Mouse (Mus musculus): Measurements from ENCODE around the gene Dido1. TPM values are rescaled to one million over a fixed set of nuclear protein-coding genes. Genes with fewer than 3 reads are reported as not detected.

Gene Dido1
- polyA plus RNA-seq, 1 experiment from 2014 or later: 37.2 TPM

DNA sequence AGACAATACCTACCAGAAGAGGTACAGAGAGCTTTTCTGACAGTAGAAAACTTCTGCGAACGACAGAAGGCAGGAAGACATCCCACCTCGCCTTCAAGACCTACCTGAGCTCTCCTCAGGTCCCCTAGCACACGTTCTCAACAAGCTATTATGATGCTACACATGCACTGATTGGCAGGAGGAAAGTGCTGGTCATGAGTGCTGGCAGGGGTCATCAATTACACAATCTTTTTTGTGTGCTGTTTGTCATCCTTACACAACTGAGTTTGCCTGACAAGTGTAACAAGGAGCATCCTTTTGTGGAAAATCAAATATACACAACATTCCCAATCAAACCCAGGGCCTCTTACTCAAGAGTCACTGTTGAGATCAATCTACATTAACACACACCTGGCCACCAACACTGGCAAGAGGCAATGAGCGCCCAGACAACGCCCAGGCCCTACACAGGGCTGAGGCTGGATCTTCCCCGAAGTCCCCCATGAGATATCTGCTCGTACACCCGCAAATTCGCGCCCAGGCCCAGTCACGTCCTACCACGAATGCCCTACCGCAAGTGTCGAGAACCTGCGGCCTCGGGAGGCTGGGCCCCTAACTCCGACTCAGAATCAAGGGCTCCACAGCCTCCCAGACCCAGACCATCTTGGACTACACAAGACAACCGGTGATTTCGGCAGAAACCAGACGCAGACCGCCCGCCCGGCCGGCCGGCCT, 8.6 kb downstream of the Dido1 start:
- H3K4me1 ChIP-seq: peaks cover 31% of the 10 kb centered on the region
- 7% methylated on average over 24 of the region's 26 CpGs for WGBS
- ATAC-seq (ENCODE audit: low FRiP score): peak; percentile 30

DNA sequence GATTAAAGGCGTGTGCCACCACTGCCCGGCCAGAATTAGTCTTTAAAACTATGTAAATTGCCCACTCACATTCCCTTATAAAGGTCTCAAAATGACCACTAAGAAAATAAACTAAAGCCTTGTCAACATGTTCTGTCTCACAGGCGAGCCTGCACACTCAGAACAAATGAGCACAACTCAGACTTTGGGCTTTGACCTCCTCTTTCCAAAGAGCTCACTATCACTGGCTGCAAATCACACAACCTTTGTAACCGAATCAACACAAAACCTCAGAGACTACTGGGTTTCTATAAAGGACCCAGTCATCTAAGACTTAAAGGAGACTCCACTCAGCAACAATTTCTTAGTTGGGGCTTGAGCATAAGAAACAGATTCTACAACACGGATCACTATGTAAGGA, 9.3 kb downstream of the Dido1 start:
- peaks cover 35% of the 10 kb centered on the region for H3K4me1 ChIP-seq
- 85% methylated on average over 5 of the region's 5 CpGs for WGBS
- H3K36me3 ChIP-seq: no peaks in the 10 kb centered on the region
- H3K4me2 ChIP-seq (replicated peaks): peak overlapping the region; percentile 95
- H3K9me3 ChIP-seq (replicated peaks): no peaks in the 10 kb centered on the region
- no peak overlapping the region for H3K27ac ChIP-seq
- H3K27me3 ChIP-seq: no peaks in the 10 kb centered on the region
- ATAC-seq (ENCODE audit: low FRiP score): no peak
- peak overlapping the region; percentile 74 for H3K4me3 ChIP-seq
- peak overlapping the region; percentile 97 for H3K9ac ChIP-seq

More for the DNA sequence above, 8.6 kb downstream of the Dido1 start:
- Histone ChIP-seq H3K36me3 (no peaks in the 10 kb centered on the region), H3K27ac (peak overlapping the region; percentile 96), H3K9me3 (replicated peaks) (no peaks in the 10 kb centered on the region), H3K4me3 (peak overlapping the region; percentile 74), H3K4me2 (replicated peaks) (peak overlapping the region; percentile 95), H3K27me3 (no peaks in the 10 kb centered on the region), H3K9ac (peak overlapping the region; percentile 97)

DNA sequence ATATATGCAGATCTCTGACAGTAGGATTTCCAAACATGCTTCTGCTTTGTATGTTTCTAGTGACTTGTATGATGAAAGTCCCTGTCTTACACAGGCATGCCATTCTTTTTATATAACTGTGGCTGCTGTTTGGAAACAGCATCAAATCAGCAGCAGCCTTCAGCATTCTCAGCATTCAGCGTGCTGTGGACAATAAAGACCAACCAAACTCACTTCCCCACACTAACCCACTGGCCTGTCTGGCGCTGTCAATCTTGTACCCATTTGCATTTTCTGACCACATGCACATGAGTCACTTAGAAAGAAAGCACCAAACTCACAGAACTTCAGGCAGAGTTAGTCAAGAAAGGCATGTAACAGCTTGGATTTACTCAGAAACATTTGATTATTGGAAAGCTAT, 14.6 kb downstream of the Dido1 start:
- no peak overlapping the region for H3K9ac ChIP-seq
- no peak overlapping the region for H3K4me2 ChIP-seq (replicated peaks)
- H3K27ac ChIP-seq: no peak overlapping the region
- 70% methylated on average over 2 of the region's 2 CpGs for WGBS
- no peak overlapping the region for H3K4me3 ChIP-seq
- H3K36me3 ChIP-seq: peaks cover 7% of the 10 kb centered on the region
- no peaks in the 10 kb centered on the region for H3K27me3 ChIP-seq
- ATAC-seq (ENCODE audit: low FRiP score): no peak
- H3K4me1 ChIP-seq: peaks cover 26% of the 10 kb centered on the region
- H3K9me3 ChIP-seq (replicated peaks): no peaks in the 10 kb centered on the region

DNA sequence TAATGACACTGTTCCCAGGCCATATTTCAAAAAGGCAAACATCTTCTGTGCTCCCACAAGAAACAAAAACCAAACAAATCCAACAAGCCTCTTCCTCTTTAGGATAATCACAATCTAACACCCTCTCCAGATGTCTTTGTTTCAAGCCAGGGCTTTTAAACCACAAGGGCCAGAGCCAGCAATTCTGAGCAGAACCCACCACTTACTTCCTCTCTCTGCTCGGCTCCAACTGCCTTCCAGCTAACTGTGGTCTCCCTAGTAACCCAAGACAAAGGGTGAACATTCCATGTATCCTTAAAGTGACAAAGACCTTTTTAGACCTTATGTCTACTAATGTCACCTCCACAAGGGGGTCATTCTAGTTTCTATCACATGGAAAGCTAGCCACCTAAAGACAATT, 17.2 kb downstream of the Dido1 start:
- Histone ChIP-seq H3K27me3 (no peaks in the 10 kb centered on the region), H3K27ac (peak overlapping the region; percentile 72), H3K4me1 (peaks cover 17% of the 10 kb centered on the region), H3K4me3 (no peak overlapping the region), H3K36me3 (peaks cover 33% of the 10 kb centered on the region), H3K9ac (no peak overlapping the region), H3K4me2 (replicated peaks) (peak overlapping the region; percentile 25; the same call in 1 of the 2 replicates), H3K9me3 (replicated peaks) (no peaks in the 10 kb centered on the region)
- peak; percentile 61; the same call in 1 of the 2 replicates for ATAC-seq (ENCODE audit: low FRiP score)
- 0% methylated on average over 1 of the region's 1 CpGs for WGBS

DNA sequence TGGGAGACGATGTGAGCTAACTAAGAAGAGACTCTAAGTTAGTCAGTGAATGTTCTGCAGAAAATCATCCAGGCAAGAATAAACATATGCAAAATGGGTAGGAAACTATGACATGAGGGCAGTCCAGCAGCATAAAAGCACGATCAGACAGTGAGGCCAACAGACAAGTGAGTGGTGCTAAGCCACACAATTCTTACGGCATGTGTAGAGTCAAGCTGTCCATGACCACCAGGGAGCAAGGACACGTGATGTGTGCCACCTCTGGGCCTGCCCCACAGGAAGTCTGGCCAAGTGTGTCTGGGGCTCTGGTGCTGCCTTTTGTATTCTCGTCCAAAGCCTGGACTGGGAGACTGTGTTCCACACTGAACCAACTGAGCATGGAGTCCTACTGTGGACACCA, 20.0 kb downstream of the Dido1 start:
- Histone ChIP-seq H3K27ac (no peak overlapping the region), H3K4me2 (replicated peaks) (no peak overlapping the region), H3K4me1 (peaks cover 13% of the 10 kb centered on the region), H3K9me3 (replicated peaks) (no peaks in the 10 kb centered on the region), H3K4me3 (no peak overlapping the region), H3K36me3 (peaks cover 61% of the 10 kb centered on the region), H3K27me3 (no peaks in the 10 kb centered on the region), H3K9ac (no peak overlapping the region)
- ATAC-seq (ENCODE audit: low FRiP score): no peak
- 88% methylated on average over 5 of the region's 5 CpGs for WGBS

DNA sequence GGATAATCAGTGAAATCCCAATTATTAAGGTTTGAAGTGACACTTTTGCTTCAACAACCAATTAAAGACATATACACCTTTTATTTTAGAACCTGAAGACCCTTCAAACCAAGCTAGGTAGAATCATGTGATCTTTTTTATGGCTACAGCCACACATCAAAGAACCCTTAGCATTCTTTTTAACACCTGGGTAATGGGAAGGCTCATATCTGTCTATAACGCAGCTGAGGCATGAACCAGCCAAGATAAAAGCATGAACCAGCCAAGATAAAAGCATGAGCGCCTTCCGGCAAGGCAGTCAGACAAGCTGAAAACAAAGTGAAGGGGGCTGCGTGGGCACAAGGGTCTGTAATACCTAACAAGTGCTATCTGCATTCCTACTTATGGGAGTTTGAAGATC, 25.8 kb downstream of the Dido1 start:
- Histone ChIP-seq H3K4me3 (no peak overlapping the region), H3K9me3 (replicated peaks) (no peaks in the 10 kb centered on the region), H3K27me3 (no peaks in the 10 kb centered on the region), H3K27ac (no peak overlapping the region), H3K9ac (no peak overlapping the region), H3K4me1 (no peaks in the 10 kb centered on the region), H3K4me2 (replicated peaks) (no peak overlapping the region), H3K36me3 (peaks cover 89% of the 10 kb centered on the region)
- WGBS: 93% methylated on average over 4 of the region's 4 CpGs
- no peak for ATAC-seq (ENCODE audit: low FRiP score)

DNA sequence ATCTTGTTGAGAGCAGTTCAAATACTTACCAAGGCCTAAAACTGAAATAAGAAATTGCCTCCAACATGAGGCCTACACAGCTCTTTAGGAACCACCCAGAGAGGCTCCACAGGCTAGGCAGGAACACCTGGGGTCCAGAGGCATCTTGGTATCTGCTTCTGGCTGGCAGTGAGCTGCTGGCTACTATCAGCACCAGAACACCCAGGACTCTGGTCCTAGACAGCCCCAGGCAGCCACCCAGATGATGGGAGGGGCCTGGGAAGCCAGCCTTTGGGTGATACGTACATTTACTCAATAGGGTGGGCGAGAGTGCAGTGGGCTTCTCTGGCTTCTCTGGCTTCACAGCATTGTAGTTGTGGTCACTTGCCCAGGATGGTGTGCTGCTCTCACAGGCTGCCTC, 26.3 kb downstream of the Dido1 start:
- H3K9me3 ChIP-seq (replicated peaks): no peaks in the 10 kb centered on the region
- H3K4me3 ChIP-seq: no peak overlapping the region
- H3K27me3 ChIP-seq: no peaks in the 10 kb centered on the region
- H3K36me3 ChIP-seq: peaks cover 84% of the 10 kb centered on the region
- 94% methylated on average over 2 of the region's 2 CpGs for WGBS
- H3K9ac ChIP-seq: no peak overlapping the region
- H3K4me2 ChIP-seq (replicated peaks): no peak overlapping the region
- H3K4me1 ChIP-seq: no peaks in the 10 kb centered on the region
- ATAC-seq (ENCODE audit: low FRiP score): no peak
- no peak overlapping the region for H3K27ac ChIP-seq

DNA sequence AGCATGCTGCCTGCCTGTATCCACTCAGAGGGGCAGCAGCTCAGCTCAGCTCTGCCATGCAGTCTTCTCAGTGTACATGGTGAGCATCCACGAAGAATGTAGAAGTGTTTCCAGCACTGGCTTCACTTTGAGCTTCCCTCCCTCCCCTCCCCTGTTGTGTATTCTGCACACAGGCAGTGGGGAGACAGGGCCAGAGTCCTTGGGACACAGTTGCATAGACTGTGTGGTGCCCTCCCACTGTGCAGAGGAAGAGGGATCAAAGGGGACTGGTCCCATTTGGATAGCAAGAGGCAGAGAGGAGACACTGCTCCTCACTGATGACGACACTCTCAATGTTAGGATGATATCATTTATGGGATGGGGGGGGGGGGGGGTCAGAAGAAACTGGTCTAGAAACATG, 28.6 kb downstream of the Dido1 start:
- no peaks in the 10 kb centered on the region for H3K9me3 ChIP-seq (replicated peaks)
- no peak overlapping the region for H3K4me3 ChIP-seq
- WGBS: 60% methylated on average over 2 of the region's 2 CpGs
- no peaks in the 10 kb centered on the region for H3K27me3 ChIP-seq
- ATAC-seq (ENCODE audit: low FRiP score): no peak
- peaks cover 61% of the 10 kb centered on the region for H3K36me3 ChIP-seq
- no peak overlapping the region for H3K4me2 ChIP-seq (replicated peaks)
- H3K4me1 ChIP-seq: no peaks in the 10 kb centered on the region
- no peak overlapping the region for H3K27ac ChIP-seq
- H3K9ac ChIP-seq: no peak overlapping the region

DNA sequence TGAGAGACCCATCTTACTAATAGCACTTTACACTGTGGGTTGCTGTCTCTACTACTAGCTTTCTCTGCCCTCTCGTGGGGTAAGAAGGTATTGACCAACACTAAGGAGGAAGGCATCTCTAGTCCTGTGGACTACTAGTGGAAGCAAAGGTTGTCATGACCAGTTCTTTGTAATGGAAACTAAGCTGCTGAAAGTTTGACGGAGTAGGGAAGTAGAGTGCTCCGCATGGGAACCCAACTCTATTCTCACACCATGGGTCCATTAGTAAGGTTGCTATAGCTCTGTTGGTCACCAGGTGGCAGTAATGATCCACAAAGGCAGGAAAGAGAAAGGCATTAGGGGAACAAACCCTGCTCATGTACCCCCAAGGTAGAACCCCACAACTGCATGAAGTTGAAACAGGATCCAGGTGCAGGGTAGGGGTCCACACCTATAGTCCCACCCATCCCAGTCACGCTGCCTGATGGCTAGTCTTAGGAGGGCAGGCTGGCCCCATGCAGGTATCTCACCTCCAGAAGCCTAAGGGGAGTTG, 31.1 kb downstream of the Dido1 start:
- Histone ChIP-seq H3K36me3 (peaks cover 44% of the 10 kb centered on the region), H3K9me3 (replicated peaks) (no peaks in the 10 kb centered on the region), H3K4me2 (replicated peaks) (no peak overlapping the region), H3K4me1 (no peaks in the 10 kb centered on the region), H3K9ac (no peak overlapping the region), H3K27me3 (no peaks in the 10 kb centered on the region), H3K4me3 (no peak overlapping the region), H3K27ac (no peak overlapping the region)
- peak; percentile 75 for ATAC-seq (ENCODE audit: low FRiP score)
- 21% methylated on average over 4 of the region's 4 CpGs for WGBS

DNA sequence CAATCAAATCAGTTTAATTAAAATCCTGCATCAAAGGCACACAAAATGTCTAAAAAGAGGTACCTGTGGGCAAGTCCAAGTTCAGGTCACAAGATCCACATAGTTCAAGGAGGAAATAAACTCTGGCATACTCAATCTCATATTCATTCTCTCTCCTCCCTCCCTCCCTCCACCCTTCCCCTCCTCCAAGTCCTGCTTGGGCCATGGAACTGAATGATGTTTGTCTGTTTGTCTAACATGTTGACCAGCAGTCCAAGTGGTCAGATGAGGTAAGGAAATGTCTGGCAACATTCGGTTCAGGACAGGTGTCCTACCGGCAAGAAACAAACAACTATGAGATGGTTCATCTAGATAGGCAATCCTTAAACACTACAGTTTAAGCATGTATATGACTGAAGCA, 33.1 kb downstream of the Dido1 start:
- ATAC-seq (ENCODE audit: low FRiP score): no peak
- no peak overlapping the region for H3K4me3 ChIP-seq
- WGBS: 99% methylated on average over 2 of the region's 2 CpGs
- no peaks in the 10 kb centered on the region for H3K4me1 ChIP-seq
- no peak overlapping the region for H3K27ac ChIP-seq
- H3K27me3 ChIP-seq: no peaks in the 10 kb centered on the region
- H3K9ac ChIP-seq: no peak overlapping the region
- no peak overlapping the region for H3K4me2 ChIP-seq (replicated peaks)
- no peaks in the 10 kb centered on the region for H3K9me3 ChIP-seq (replicated peaks)
- peaks cover 43% of the 10 kb centered on the region for H3K36me3 ChIP-seq

DNA sequence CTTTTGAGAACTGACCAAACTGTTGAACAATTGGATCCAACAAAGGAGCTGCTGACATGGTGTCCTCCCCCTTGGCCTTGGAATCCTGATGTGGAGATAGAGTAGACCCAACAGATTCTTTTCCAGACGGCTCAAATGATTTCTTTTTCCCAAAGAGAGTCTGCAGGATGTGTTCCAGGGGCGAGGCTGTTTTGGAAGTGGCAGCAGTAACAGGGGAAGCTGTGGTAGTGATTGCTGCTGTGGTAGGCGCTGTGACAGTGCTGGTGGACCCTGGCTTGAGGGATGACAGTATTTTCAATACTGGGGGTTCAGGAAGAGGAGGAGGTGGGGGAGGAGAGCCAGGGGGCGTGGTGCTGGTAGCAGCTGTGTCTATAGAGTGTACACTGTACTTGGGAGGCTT, 47.8 kb downstream of the Dido1 start:
- Histone ChIP-seq H3K4me3 (no peak overlapping the region), H3K9me3 (replicated peaks) (no peaks in the 10 kb centered on the region), H3K27ac (no peak overlapping the region), H3K4me1 (peaks cover 10% of the 10 kb centered on the region), H3K9ac (no peak overlapping the region), H3K27me3 (no peaks in the 10 kb centered on the region), H3K36me3 (peaks cover 37% of the 10 kb centered on the region), H3K4me2 (replicated peaks) (no peak overlapping the region)
- no peak for ATAC-seq (ENCODE audit: low FRiP score)
- WGBS: 84% methylated on average over 4 of the region's 4 CpGs

DNA sequence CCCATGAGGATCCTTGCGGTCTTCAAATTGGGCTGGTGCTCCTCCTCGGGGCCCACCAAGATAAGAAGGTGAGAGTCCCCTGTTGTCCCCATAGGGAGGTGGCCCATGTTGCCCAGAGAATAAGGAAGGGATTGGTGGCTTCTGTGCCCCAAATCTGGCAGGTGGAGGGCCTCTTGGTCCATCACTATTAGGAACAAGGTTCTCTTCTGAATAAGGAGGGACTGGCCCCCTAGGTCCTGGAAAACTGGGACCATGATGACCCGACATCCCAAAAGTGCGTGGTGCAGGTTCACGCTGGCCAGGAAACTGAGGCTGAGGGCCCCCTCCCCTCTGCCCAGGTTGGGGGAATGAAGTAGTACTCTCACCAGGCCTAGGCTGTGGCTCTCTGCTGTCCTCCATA, 49.3 kb downstream of the Dido1 start:
- 98% methylated on average over 5 of the region's 5 CpGs for WGBS
- H3K9ac ChIP-seq: no peak overlapping the region
- ATAC-seq (ENCODE audit: low FRiP score): no peak

More for the DNA sequence above, 49.3 kb downstream of the Dido1 start:
- Histone ChIP-seq H3K4me1 (peaks cover 11% of the 10 kb centered on the region), H3K4me2 (replicated peaks) (no peak overlapping the region), H3K36me3 (peaks cover 35% of the 10 kb centered on the region), H3K27me3 (no peaks in the 10 kb centered on the region), H3K4me3 (no peak overlapping the region), H3K9me3 (replicated peaks) (no peaks in the 10 kb centered on the region), H3K27ac (no peak overlapping the region)
